Mouse (Mus musculus): Measurements from ENCODE around the gene Bhlha15. TPM values are rescaled to one million over a fixed set of nuclear protein-coding genes. Genes with fewer than 3 reads are reported as not detected.

Gene Bhlha15
- polyA plus RNA-seq, 1 experiment, result not detected

DNA sequence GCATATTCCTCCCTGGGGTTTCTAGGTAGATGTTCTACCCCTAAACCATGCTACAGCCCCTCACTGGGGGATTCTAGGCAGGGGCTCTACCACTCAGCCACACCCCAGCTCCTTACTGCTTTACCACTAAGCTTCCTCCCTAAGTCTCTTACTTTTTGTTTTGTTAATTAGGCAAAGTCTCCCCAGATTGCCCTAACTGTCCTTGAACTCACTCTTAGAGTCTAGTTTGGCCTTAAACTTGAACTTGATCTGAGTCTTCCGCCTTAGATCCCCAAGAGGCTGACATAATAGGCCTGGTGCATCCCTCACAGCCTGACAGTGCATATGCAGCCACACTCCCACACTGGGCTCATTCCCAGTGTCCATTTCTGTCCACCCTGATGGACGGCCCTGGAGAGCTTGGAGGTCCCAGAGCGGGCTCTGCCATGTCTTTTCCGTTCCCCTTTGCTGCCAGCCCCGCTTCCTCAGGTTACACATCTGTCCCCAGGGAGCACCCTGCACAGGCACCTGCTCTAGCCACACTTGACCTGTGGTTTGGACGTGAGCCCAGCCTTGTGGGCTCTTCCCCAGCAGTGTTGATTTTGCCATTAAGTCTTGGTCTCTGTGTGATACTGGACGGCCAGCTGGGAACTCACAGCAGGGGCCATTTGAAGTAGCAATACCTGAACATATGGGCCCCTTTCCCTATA is 6.3 kb upstream of the Bhlha15 start:
- Histone ChIP-seq H3K9me3 (ENCODE audit: control insufficient read depth, low read length) (no peaks in the 10 kb centered on the region), H3K36me3 (ENCODE audit: control insufficient read depth) (peaks cover 71% of the 10 kb centered on the region), H3K4me3 (replicated peaks) (no peak overlapping the region), H3K27me3 (ENCODE audit: control insufficient read depth) (no peaks in the 10 kb centered on the region), H3K4me1 (ENCODE audit: control insufficient read depth) (peaks cover 16% of the 10 kb centered on the region)
- TF ChIP-seq TAL1 (IDR thresholded peaks at IDR 0.05; ENCODE audit: low read length) (no peak), GATA1 (IDR thresholded peaks at IDR 0.05; ENCODE audit: low read length) (no peak)

DNA sequence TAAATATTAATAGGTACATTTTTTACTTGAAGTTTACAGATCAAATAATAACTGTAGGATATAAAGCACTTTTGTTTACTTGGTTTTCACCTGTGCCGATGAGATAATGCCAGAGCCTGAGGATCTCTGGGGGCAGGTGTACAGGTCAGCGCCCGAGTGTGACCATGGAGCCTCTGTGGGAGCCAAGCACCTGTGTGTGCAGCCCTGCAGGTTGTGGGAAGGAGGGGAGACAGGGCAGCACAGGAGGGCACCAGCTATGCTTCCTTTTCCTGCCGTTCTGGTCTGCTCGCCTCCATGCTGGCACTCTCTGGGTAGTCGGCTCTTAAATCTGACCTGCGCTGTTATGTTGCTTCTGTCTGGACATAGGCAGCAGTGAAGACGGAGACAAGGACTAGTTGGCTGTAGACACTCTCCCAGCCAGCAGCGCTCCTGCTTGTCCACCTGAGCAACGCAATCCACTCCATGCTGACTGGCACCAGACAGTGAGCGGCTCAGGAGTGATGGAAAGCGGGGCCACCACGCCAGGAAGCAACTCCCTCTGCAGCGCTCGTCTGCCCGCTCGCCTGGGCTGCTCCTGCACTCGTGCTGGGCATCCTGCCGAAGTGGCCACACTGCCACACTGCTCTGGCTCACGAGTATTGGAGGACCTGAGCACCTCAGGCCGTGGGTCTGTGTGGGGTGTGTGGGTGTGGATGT is 5.6 kb upstream of the Bhlha15 start:
- peaks cover 64% of the 10 kb centered on the region for H3K36me3 ChIP-seq (ENCODE audit: control insufficient read depth)
- H3K9me3 ChIP-seq (ENCODE audit: control insufficient read depth, low read length), result no peaks in the 10 kb centered on the region

DNA sequence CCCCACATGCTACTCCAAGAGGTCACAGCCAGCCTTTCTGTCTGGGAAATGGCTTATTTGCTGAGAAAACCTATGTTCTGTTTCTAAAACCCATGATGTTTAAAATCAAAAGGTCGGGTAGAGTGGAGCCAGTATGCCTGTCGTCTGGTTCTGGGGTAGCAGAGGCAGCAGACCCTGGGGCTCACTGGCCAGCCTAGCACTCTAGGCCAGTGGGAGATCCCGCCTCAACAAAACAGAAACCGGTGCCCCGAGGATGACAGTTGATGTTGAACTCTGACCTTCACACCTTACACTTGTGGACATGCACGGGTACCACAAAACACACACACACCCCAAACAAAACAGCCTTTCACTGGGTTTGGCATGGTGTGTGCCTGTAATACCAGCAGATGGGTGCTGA is 1.7 kb upstream of the Bhlha15 start:
- peaks cover 39% of the 10 kb centered on the region for H3K36me3 ChIP-seq (ENCODE audit: control insufficient read depth)
- no peaks in the 10 kb centered on the region for H3K27me3 ChIP-seq (ENCODE audit: control insufficient read depth)
- H3K4me1 ChIP-seq (ENCODE audit: control insufficient read depth), result peaks cover 18% of the 10 kb centered on the region
- no peak for TF ChIP-seq TAL1 (IDR thresholded peaks at IDR 0.05; ENCODE audit: low read length)
- TF ChIP-seq GATA1 (IDR thresholded peaks at IDR 0.05; ENCODE audit: low read length), result no peak
- no peak overlapping the region for H3K4me3 ChIP-seq (replicated peaks)
- H3K9me3 ChIP-seq (ENCODE audit: control insufficient read depth, low read length), result no peaks in the 10 kb centered on the region

More for the DNA sequence above, 5.6 kb upstream of the Bhlha15 start:
- Histone ChIP-seq H3K27me3 (ENCODE audit: control insufficient read depth) (no peaks in the 10 kb centered on the region), H3K4me1 (ENCODE audit: control insufficient read depth) (peaks cover 21% of the 10 kb centered on the region), H3K4me3 (replicated peaks) (no peak overlapping the region)
- TF ChIP-seq GATA1 (IDR thresholded peaks at IDR 0.05; ENCODE audit: low read length) (no peak), TAL1 (IDR thresholded peaks at IDR 0.05; ENCODE audit: low read length) (no peak)

DNA sequence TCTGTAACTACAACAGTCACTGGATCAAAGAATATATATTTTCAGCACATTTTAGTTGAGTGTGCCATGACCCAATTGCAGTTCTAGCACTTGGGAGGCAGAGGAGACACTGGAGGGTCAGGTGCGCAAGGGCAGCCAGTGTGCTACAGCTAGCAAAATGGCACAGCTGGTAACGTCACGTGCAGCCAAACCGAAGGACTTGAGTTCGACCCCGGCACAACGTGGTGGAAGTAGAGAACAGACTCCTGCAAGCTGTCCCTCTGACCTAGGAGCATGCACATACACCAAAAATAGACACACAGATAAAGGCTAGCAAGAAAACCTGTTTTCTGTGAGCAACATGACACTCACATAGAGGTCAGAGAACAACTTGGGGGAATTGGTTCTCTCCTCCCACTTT is 759 bp upstream of the Bhlha15 start:
- Histone ChIP-seq H3K4me1 (ENCODE audit: control insufficient read depth) (peaks cover 18% of the 10 kb centered on the region), H3K4me3 (replicated peaks) (no peak overlapping the region), H3K36me3 (ENCODE audit: control insufficient read depth) (peaks cover 32% of the 10 kb centered on the region), H3K27me3 (ENCODE audit: control insufficient read depth) (no peaks in the 10 kb centered on the region), H3K9me3 (ENCODE audit: control insufficient read depth, low read length) (no peaks in the 10 kb centered on the region)
- no peak for TF ChIP-seq GATA1 (IDR thresholded peaks at IDR 0.05; ENCODE audit: low read length)

DNA sequence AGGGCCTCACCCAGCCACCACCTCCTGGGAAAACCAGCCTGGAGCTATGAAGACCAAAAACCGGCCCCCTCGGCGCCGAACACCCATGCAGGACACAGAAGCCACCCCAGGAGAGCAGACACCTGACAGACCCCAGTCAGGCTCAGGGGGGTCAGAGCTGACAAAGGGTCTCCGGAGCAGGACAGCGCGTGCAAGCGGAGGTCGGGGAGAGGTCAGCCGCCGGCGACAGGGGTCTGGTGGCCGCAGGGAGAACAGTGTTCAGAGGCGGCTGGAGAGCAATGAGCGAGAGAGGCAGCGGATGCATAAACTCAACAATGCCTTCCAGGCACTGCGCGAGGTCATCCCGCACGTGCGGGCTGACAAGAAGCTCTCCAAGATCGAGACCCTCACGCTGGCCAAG is 940 bp downstream of the Bhlha15 start:
- TF ChIP-seq GATA1 (IDR thresholded peaks at IDR 0.05; ENCODE audit: low read length) (no peak), TAL1 (IDR thresholded peaks at IDR 0.05; ENCODE audit: low read length) (no peak)
- no peaks in the 10 kb centered on the region for H3K9me3 ChIP-seq (ENCODE audit: control insufficient read depth, low read length)
- peaks cover 18% of the 10 kb centered on the region for H3K4me1 ChIP-seq (ENCODE audit: control insufficient read depth)
- H3K36me3 ChIP-seq (ENCODE audit: control insufficient read depth), result peaks cover 15% of the 10 kb centered on the region
- H3K27me3 ChIP-seq (ENCODE audit: control insufficient read depth), result no peaks in the 10 kb centered on the region
- no peak overlapping the region for H3K4me3 ChIP-seq (replicated peaks)

DNA sequence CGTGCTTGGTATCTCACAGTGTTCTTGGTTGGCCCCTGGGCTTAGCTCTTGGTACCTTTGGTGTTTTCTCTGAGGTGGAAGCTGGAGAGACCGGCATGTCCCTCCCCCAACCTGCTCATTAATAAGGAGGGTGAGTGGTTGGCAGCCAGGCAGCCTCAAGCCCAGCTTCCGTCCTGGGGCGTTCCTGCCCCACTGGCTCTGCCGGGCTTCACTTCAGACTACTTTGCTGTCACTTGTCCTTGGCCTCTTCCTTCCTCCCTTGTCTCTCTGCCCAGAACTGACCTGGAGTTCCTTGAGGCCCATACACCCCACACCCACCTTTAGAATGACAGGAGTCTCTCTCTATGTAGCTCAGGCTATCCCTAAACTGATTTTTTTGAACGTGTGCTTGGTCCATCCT is 2.6 kb downstream of the Bhlha15 start:
- no peaks in the 10 kb centered on the region for H3K9me3 ChIP-seq (ENCODE audit: control insufficient read depth, low read length)
- H3K36me3 ChIP-seq (ENCODE audit: control insufficient read depth), result peaks cover 9% of the 10 kb centered on the region
- peaks cover 18% of the 10 kb centered on the region for H3K4me1 ChIP-seq (ENCODE audit: control insufficient read depth)
- H3K4me3 ChIP-seq (replicated peaks), result no peak overlapping the region
- no peaks in the 10 kb centered on the region for H3K27me3 ChIP-seq (ENCODE audit: control insufficient read depth)
- TF ChIP-seq GATA1 (IDR thresholded peaks at IDR 0.05; ENCODE audit: low read length), result no peak
- no peak for TF ChIP-seq TAL1 (IDR thresholded peaks at IDR 0.05; ENCODE audit: low read length)

DNA sequence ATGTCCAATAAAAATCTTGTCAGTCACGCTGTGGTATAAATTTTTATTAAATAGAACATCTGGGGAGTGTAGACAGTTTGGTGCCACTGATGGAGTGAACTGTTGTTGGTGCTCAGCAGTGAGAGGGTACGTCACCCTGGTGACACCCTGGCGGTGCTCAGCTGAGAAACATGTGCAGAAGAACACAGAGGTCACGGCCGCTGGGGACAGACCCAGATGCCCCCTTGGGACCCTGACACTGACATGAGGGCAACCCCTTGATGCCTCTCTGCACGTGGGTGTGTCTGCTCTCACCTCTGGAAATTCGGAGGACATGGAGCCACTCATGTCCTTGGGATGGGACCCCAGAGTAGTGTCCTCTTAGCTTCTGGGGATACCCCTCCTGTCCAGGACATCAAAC is 4.3 kb downstream of the Bhlha15 start:
- H3K9me3 ChIP-seq (ENCODE audit: control insufficient read depth, low read length), result no peaks in the 10 kb centered on the region
- peaks cover 3% of the 10 kb centered on the region for H3K36me3 ChIP-seq (ENCODE audit: control insufficient read depth)
- H3K4me1 ChIP-seq (ENCODE audit: control insufficient read depth), result peaks cover 14% of the 10 kb centered on the region
- H3K4me3 ChIP-seq (replicated peaks), result no peak overlapping the region
- TF ChIP-seq TAL1 (IDR thresholded peaks at IDR 0.05; ENCODE audit: low read length) (no peak), GATA1 (IDR thresholded peaks at IDR 0.05; ENCODE audit: low read length) (no peak)
- H3K27me3 ChIP-seq (ENCODE audit: control insufficient read depth), result no peaks in the 10 kb centered on the region

DNA sequence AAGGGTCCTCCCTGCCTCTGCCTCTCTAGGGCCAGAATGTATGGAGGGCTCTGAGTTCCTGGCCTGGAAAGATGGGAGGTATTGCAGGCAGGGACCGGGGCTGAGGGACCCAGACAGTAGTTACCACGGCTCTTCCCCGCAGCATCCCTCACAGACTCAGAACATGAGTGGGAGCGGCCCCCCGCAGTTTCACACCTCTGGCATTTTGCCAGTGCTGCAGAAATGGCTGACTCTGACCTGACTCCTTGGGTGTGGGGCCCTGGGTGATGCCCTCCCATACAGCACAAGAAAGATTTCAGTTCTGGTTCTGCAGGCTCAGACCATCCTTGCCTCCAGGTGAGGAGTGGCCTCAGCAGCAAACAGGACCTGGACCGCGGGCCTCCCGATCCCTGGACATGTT is 5.5 kb downstream of the Bhlha15 start:
- Histone ChIP-seq H3K4me3 (replicated peaks) (no peak overlapping the region), H3K36me3 (ENCODE audit: control insufficient read depth) (peaks cover 3% of the 10 kb centered on the region), H3K4me1 (ENCODE audit: control insufficient read depth) (peaks cover 3% of the 10 kb centered on the region), H3K27me3 (ENCODE audit: control insufficient read depth) (no peaks in the 10 kb centered on the region), H3K9me3 (ENCODE audit: control insufficient read depth, low read length) (no peaks in the 10 kb centered on the region)
- TF ChIP-seq TAL1 (IDR thresholded peaks at IDR 0.05; ENCODE audit: low read length) (no peak), GATA1 (IDR thresholded peaks at IDR 0.05; ENCODE audit: low read length) (no peak)

DNA sequence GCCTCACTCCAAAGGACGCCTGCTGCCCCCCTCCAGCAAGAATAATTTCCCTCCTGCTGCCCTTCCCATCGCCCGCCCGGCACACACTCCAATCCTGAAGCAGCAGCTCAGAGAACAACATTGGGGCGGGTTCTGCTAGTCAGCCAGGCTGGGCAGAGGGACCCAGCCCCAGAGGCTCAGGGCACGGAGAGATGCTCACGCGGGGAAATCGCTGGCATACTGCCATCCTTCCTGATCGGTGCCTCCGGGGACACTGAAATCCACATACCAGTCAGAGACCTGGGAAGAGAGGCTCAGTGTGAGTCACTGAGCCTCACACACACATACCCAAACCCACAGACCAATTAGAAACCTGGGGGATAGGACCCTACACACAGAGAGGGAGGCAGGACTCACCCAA is 10.5 kb downstream of the Bhlha15 start:
- Histone ChIP-seq H3K4me3 (replicated peaks) (no peak overlapping the region), H3K36me3 (ENCODE audit: control insufficient read depth) (peaks cover 5% of the 10 kb centered on the region; the same call in 1 of the 2 replicates), H3K4me1 (ENCODE audit: control insufficient read depth) (no peaks in the 10 kb centered on the region; the same call in 1 of the 2 replicates), H3K27me3 (ENCODE audit: control insufficient read depth) (no peaks in the 10 kb centered on the region), H3K9me3 (ENCODE audit: control insufficient read depth, low read length) (peaks cover 6% of the 10 kb centered on the region)
- TF ChIP-seq TAL1 (IDR thresholded peaks at IDR 0.05; ENCODE audit: low read length) (no peak), GATA1 (IDR thresholded peaks at IDR 0.05; ENCODE audit: low read length) (no peak)
